Mouse (Mus musculus) left cerebral cortex, postnatal 4 days (tissue): Measurements from ENCODE around the gene 4930415O20Rik. TPM values are rescaled to one million over a fixed set of nuclear protein-coding genes. Genes with fewer than 3 reads are reported as not detected.
A peak's percentile ranks its signal among the peaks of the same experiment; 100 is the strongest.

Source experiments
- DNase-seq: peaks from one replicate; pipeline ENCODE4 v3.0.0-alpha.2; 2022
- intact Hi-C: fragments of 180-260 bp; cut with DNase I; formaldehyde crosslinking; loops from one replicate; pipeline ENCODE4 v1.15.1; 2025
- total RNA-seq, 2 experiments: library from RNA; stranded (reverse); gene quantifications; 2 replicates each; pipeline ENCODE4 v1.2.3; 2021

The 4930415O20Rik gene
- total RNA-seq, 2 experiments from 2014 or later, result not detected

GRCm38 (mm10) chr15:98602191-98602881, 31.5 kb downstream of the 4930415O20Rik start:
- intact Hi-C loops, result no loop called here
- DNase-seq, result no peak

DNA sequence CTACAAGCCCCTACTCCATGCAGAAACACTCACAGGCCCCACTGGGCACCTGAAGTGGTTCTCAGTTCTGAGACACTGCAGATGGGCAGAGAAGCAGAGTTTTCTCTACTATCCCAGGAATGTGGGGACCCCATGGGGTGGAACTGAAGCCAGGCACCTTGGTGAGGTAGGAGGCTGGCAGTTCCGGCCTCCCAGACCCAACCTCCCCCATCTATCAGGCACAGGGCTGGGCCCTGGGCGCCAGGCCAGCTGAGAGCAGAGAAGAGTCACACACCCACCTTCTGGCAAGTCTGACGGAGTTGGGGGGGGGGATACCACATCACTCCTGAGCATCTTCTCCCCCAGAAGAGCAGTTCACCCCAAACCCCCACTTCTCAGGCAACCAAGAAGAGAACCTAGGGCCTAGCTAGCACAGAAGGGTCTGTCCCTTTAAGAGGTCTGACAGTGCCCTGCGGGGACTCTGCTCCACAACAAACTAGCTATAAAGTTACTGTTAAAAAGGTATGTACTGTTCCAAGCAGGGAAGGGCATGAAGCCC, 32.2 kb downstream of the 4930415O20Rik start:
- no peak for DNase-seq
- intact Hi-C loops, result no loop called here

DNA sequence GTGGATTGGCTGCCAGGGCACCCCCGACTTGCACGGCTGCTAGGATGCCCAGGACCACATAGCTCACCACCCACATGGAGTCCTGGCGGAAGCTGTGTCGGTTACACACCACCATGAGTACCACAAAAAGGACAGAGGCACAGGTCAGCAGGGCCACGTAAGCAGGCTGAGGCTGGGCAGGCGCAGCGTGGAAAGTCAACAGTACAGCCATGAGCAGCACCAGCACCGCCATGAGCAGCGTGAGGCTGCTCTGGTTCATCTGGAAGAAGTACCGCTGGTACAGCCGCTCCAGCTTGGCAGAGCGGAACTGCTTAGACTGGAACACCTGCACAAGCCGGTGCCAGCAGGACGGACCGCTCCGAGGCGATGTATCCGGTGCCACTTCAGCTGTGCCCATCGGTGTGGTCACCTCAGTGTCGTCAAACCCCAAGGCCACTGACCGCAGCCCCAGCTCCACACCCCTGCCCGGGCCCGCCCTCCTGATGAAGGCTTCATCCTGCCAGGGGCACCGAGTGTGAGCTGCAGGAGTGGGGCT, 33.3 kb downstream of the 4930415O20Rik start:
- DNase-seq, result no peak
- intact Hi-C loops, result no loop called here

- intact Hi-C loops, result no loop called here
Observed at GRCm38 (mm10) chr15:98606051-98606536, 35.3 kb downstream of the 4930415O20Rik start.

GRCm38 (mm10) chr15:98606739-98607138, 35.9 kb downstream of the 4930415O20Rik start:
- no peak for DNase-seq
- intact Hi-C loops, result no loop called here

More at GRCm38 (mm10) chr15:98606051-98606536, 35.3 kb downstream of the 4930415O20Rik start:
- no peak for DNase-seq

- intact Hi-C loops, result no loop called here
- no peak for DNase-seq
Observed at GRCm38 (mm10) chr15:98607557-98607956, 36.8 kb downstream of the 4930415O20Rik start.

DNA sequence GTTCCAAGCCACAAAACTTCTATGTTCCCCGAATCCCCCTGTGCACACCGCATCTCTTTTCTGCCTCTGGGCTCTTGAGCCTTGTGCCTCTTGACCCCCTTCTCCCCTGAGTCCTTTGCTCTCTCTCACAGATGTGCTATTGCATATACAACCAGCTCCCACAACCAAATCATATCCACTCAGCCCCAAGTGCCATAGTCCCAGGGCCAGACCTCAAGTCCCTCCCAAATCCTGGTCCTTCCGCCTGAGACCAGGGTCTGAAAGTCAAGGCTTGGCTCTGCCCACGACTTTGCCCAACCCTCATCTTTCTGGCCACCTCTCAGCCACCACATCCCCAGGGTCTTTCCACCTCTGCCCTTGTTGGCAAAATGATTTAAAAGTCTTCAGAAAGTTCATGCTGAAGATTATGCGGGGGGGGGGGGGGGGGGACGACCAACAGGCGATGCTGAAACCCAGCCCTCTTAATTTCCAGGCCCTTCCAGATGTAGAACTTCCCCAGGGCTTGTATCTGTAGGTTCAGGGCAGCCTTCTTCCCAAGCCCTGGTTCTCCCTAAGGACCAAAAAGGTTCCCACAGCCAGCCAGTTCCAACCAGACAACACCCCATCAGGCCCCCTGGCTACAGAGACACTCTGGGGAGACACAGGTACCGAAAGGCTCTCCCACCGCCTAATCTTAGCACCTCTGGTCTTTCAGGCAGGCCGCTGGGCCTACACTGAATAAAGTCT, 37.4 kb downstream of the 4930415O20Rik start:
- no peak for DNase-seq
- intact Hi-C loops, result no loop called here

DNA sequence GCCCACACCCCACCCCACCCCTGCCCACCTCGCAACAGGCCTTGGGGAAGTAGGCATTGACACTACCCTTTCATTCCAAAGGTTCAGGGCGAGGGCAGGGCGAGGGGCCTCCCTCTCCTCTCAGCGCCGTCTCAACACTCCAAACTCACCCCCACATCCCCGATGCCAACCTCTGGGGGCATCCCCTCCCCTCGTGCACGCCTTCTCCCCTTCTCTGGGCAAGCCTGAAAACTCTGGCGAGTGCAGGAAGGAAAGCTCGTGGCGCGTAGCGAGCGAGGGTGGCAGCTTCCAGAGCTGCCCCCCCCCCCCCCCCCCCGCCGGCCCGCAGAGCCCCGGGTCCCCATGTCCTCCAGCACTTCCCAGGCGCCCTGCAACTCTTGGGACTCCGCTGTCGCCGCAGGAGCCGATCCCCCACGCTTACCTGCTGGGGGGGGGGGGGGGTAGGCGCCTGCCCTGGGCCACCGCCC, 38.0 kb downstream of the 4930415O20Rik start:
- intact Hi-C loops, result no loop called here

GRCm38 (mm10) chr15:98609331-98610130, 38.7 kb downstream of the 4930415O20Rik start, which contains the start of gene Adcy6:
Adcy6 (minus strand) TSS chr15:98610076.
- DNase-seq, result peak; percentile 90
- intact Hi-C loops, result no loop called here

More for the DNA sequence above, 38.0 kb downstream of the 4930415O20Rik start:
- DNase-seq, result no peak

DNA sequence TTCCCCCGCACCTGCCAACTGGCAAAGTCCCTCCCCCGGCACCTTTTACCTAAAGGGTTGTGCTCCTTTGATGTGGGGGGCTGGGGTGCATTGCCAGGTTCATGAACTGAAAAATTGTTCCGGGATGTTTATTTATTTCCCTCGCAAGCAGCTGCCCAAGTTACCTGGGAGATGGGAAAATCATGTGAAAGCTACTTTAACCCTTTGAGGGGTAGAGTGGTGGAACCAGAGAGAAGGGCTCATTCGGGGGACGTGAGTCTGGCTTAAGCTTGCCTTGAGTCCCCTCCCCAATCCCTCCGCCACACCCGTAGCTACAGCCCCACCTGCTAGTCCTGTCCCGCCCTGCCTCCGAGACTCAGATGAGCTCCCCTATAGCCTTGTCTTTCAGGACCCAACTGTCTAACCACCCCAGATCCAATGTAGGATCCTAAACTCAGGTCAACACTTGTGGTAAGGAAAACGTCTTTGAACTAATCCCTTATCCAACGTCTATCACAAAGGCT, 39.4 kb downstream of the 4930415O20Rik start:
- intact Hi-C loops, result no loop called here
- no peak for DNase-seq

- intact Hi-C loops, result no loop called here
- DNase-seq, result no peak
Observed at GRCm38 (mm10) chr15:98612229-98612628, 41.4 kb downstream of the 4930415O20Rik start.

GRCm38 (mm10) chr15:98614551-98614950, 43.7 kb downstream of the 4930415O20Rik start:
- DNase-seq, result peak; percentile 74
- intact Hi-C loops, result no loop called here

GRCm38 (mm10) chr15:98614971-98615370, 44.2 kb downstream of the 4930415O20Rik start:
- no peak for DNase-seq
- intact Hi-C loops, result loop anchor here (5.0 kb wide), 1 partner anchor 33 kb away; no protein-coding TSS in a partner anchor

DNA sequence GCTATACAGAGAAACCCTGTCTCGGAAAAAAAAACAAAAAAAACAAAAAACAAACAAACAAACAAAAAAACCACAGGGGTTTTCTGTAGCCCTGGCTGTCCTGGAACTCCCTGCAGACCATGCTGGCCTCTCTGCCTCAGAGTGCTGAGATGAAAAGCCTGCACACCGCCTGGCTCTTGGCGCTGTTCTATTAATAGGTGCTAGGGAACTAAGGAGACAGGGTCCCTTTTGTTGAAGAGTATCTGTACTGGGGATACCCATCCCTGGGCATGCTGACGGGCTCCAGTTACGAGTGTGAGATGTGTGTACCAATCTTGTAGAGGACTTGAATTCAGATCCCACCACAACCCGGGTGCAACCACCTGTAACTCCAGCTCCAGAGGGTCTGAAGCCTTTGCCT, 44.9 kb downstream of the 4930415O20Rik start:
- no peak for DNase-seq
- intact Hi-C loops, result loop anchor here (5.0 kb wide), 1 partner anchor 33 kb away; no protein-coding TSS in a partner anchor

DNA sequence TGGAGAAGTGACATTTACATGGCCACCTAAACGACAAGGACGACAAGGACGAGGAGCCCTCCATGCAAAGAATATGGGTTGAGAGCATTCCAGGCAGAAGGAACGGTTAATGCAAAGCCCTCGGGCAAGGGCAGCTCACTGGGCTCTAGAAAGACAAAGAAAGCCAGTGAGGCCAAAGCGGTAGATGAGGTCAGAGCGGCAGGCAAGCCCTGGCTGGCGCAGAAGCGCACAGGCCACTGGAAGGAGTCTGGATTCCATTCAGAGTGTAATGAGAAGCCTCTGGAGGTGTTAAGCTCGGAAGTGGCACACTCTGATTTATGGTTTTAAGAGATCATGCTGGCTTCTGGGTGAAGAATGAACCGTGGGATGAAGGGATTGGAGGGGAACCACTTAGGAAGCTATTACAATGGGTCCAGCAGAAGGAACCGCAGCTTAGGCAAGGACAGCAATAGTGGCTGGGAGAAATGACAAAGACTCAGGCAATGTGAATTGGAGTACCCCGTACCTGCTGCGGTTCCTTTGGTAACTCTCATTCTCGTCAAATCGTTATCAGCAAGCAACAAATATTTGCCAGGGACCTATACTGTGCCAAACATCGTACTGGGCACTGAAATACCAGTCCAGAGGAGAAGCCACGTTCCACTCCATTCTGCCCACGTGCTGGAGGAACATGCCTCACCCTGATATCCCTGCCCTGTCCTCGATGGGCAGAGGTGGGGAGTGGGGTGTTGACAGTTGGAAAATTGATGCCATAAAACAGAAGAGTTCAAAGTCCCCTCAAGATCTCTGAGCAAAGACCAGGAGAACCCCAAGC, 45.8 kb downstream of the 4930415O20Rik start:
- DNase-seq, result no peak
- intact Hi-C loops, result loop anchor here (5.0 kb wide), 1 partner anchor 34 kb away; no protein-coding TSS in a partner anchor

- intact Hi-C loops, result loop anchor here (5.0 kb wide), 1 partner anchor 35 kb away; no protein-coding TSS in a partner anchor
- DNase-seq, result peak; percentile 75
Observed at GRCm38 (mm10) chr15:98617176-98617537, 46.4 kb downstream of the 4930415O20Rik start.

GRCm38 (mm10) chr15:98622199-98622598, 51.4 kb downstream of the 4930415O20Rik start:
- no peak for DNase-seq
- intact Hi-C loops, result no loop called here

DNA sequence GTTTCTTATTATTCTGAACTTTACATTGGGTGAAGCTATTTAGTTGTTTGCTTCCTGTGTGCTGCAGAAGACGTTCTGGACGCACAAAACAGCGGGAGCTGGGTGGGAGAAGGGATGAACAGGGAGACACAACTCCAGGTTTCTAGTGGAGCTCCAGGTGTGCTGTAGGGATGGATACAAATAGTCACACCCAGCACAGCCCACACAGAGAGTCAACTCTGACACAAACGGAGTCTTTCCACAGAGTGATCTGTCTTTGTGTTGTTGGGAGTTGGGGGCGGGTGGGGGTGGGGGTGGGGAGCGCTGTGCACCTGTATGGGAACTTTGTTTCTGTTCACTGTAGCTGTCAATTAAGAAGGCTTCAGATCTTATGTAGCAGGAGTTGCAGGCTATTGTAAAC, 51.9 kb downstream of the 4930415O20Rik start:
- no peak for DNase-seq
- intact Hi-C loops, result no loop called here

DNA sequence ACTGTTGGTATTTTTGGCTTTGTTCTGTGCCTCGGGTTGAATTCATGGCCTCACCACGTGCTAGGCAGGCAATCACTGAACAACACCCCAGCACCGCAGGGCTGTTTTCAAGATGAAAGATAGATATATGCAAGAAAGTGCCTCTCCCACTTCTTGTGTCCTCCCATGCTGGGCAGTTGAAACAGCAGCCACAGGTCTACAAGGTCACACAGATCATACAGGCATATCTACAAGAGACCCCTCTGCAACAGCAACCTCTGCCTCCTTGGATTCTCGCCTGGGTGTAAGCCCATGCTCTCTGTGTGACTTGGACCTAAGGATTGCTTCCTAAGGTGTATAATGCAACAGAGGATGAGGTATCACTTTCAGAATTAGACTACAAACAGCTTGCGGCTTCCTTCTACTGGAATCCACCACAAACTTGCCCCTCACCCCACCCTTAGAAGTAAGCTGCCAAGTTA, 52.6 kb downstream of the 4930415O20Rik start:
- intact Hi-C loops, result no loop called here
- DNase-seq, result no peak
